Mouse (Mus musculus): ENCODE results near the gene Lrrc28. TPM values are rescaled to one million over a fixed set of nuclear protein-coding genes. Genes with fewer than 3 reads are reported as not detected.
A peak's percentile ranks its signal among the peaks of the same experiment; 100 is the strongest.

The Lrrc28 gene
- 19.5 and 21.9 TPM in 2 replicates for polyA plus RNA-seq (2016; fragmentation: Nextera tagmentation; extraction: Ambion mirVana)

DNA sequence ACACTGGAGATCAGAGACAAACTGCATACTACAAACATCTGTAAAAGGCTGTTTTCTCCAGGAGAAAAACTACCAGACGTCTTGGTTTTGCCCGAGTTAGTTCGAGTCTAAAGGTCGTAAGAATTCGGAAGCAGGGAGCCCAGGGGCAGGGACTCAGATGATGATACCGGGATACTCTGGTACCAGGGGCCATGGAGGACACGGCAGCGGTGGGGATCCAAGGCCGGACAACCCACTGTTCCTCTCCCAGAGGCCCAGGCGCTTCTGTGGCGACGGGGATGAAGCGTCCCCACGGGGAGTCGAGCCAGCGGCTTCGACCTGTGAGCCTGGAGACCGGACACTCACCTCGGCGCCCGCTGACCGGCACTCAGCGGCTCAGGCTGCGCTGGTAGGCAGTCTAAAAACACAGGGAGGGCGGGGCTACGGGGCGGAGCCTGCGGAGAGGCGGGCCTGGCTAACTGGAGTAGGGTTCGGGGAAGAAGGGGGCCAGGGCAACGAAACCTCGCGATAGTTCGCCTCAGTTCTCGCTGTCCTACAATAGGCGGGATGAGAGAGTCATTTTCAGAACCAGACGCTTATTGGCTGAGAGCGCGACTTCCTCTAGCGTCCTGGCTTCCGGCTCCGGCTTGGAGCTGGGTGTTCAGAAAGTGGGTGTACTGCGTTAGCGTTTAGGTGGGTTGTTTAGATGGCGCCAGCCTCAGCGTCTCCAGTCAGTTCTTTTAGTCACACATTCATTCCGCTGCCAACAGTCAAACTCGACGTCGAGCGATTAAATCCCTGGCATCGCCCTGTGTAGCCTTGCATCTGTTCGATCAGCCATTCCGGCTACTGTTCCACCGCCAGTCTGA, at the start of gene Lrrc28:
TSS of gene Lrrc28 (minus strand) at position 436 of the 848 bp plus-strand sequence.
- under 1% methylated on average over 55 of the region's 55 CpGs for WGBS
- Histone ChIP-seq H3K27ac (replicated peaks) (peak within 1 kb of the TSS; percentile 90), H3K4me3 (peak within 1 kb of the TSS; percentile 81), H3K4me1 (peaks cover 43% of the 10 kb centered on the region), H3K27me3 (ENCODE audit: low read depth, poor library complexity, severe bottlenecking) (no peaks in the 10 kb centered on the region), H3K36me3 (no peaks in the 10 kb centered on the region), H3K9me3 (replicated peaks) (no peaks in the 10 kb centered on the region)
- DNase-seq (ENCODE audit: low spot score) = peak; percentile 99

- peaks cover 14% of the 10 kb centered on the region for H3K36me3 ChIP-seq
- DNase-seq (ENCODE audit: low spot score) = no peak
- WGBS = 92% methylated on average over 23 of the region's 23 CpGs
- no peaks in the 10 kb centered on the region for H3K9me3 ChIP-seq (replicated peaks)
- no peak overlapping the region; the same call in 1 of the 2 replicates for H3K27ac ChIP-seq (replicated peaks)
- H3K27me3 ChIP-seq (ENCODE audit: low read depth, poor library complexity, severe bottlenecking) = no peaks in the 10 kb centered on the region
- no peaks in the 10 kb centered on the region for H3K4me1 ChIP-seq
- H3K4me3 ChIP-seq = no peak overlapping the region
Observed at GRCm38 (mm10) chr7:67692791-67693538, 47.9 kb upstream of the Lrrc28 start.

- Histone ChIP-seq H3K36me3 (peaks cover 8% of the 10 kb centered on the region), H3K4me3 (no peak overlapping the region), H3K27me3 (ENCODE audit: low read depth, poor library complexity, severe bottlenecking) (no peaks in the 10 kb centered on the region), H3K9me3 (replicated peaks) (no peaks in the 10 kb centered on the region), H3K4me1 (no peaks in the 10 kb centered on the region), H3K27ac (replicated peaks) (no peak overlapping the region)
- DNase-seq (ENCODE audit: low spot score) = no peak
- WGBS = 87% methylated on average over 3 of the region's 3 CpGs
Observed at GRCm38 (mm10) chr7:67692141-67692540, 47.1 kb upstream of the Lrrc28 start.

GRCm38 (mm10) chr7:67691036-67691435, 46.0 kb upstream of the Lrrc28 start:
- H3K27ac ChIP-seq (replicated peaks) = no peak overlapping the region
- no peaks in the 10 kb centered on the region for H3K4me1 ChIP-seq
- 85% methylated on average over 6 of the region's 6 CpGs for WGBS
- peaks cover 8% of the 10 kb centered on the region for H3K36me3 ChIP-seq
- H3K27me3 ChIP-seq (ENCODE audit: low read depth, poor library complexity, severe bottlenecking) = no peaks in the 10 kb centered on the region
- H3K4me3 ChIP-seq = no peak overlapping the region
- no peaks in the 10 kb centered on the region for H3K9me3 ChIP-seq (replicated peaks)
- DNase-seq (ENCODE audit: low spot score) = no peak

- no peak for DNase-seq (ENCODE audit: low spot score)
- Histone ChIP-seq H3K9me3 (replicated peaks) (no peaks in the 10 kb centered on the region; the same call in 1 of the 2 replicates), H3K4me3 (no peak overlapping the region), H3K36me3 (peaks cover 20% of the 10 kb centered on the region), H3K27ac (replicated peaks) (no peak overlapping the region), H3K4me1 (no peaks in the 10 kb centered on the region), H3K27me3 (ENCODE audit: low read depth, poor library complexity, severe bottlenecking) (no peaks in the 10 kb centered on the region)
- WGBS = 80% methylated on average over 7 of the region's 7 CpGs
Observed at GRCm38 (mm10) chr7:67689793-67690192, 44.7 kb upstream of the Lrrc28 start.

- DNase-seq (ENCODE audit: low spot score) = no peak
- no peaks in the 10 kb centered on the region for H3K27me3 ChIP-seq (ENCODE audit: low read depth, poor library complexity, severe bottlenecking)
- H3K9me3 ChIP-seq (replicated peaks) = no peaks in the 10 kb centered on the region; the same call in 1 of the 2 replicates
- H3K36me3 ChIP-seq = peaks cover 29% of the 10 kb centered on the region
- no peak overlapping the region for H3K4me3 ChIP-seq
- no peaks in the 10 kb centered on the region for H3K4me1 ChIP-seq
- H3K27ac ChIP-seq (replicated peaks) = no peak overlapping the region
- WGBS = 67% methylated on average over 3 of the region's 3 CpGs
Observed at GRCm38 (mm10) chr7:67688281-67688680, 43.2 kb upstream of the Lrrc28 start.

GRCm38 (mm10) chr7:67686545-67686944, 41.5 kb upstream of the Lrrc28 start:
- WGBS = 98% methylated on average over 3 of the region's 3 CpGs
- Histone ChIP-seq H3K9me3 (replicated peaks) (no peaks in the 10 kb centered on the region; the same call in 1 of the 2 replicates), H3K27ac (replicated peaks) (no peak overlapping the region), H3K27me3 (ENCODE audit: low read depth, poor library complexity, severe bottlenecking) (no peaks in the 10 kb centered on the region), H3K4me3 (no peak overlapping the region), H3K36me3 (peaks cover 38% of the 10 kb centered on the region), H3K4me1 (no peaks in the 10 kb centered on the region)
- DNase-seq (ENCODE audit: low spot score) = no peak

- Histone ChIP-seq H3K36me3 (peaks cover 70% of the 10 kb centered on the region), H3K4me1 (no peaks in the 10 kb centered on the region), H3K4me3 (no peak overlapping the region), H3K27me3 (ENCODE audit: low read depth, poor library complexity, severe bottlenecking) (no peaks in the 10 kb centered on the region), H3K9me3 (replicated peaks) (no peaks in the 10 kb centered on the region; the same call in 1 of the 2 replicates), H3K27ac (replicated peaks) (no peak overlapping the region)
- WGBS = 90% methylated on average over 16 of the region's 16 CpGs
- no peak for DNase-seq (ENCODE audit: low spot score)
Observed at GRCm38 (mm10) chr7:67683006-67683405, 37.9 kb upstream of the Lrrc28 start.

DNA sequence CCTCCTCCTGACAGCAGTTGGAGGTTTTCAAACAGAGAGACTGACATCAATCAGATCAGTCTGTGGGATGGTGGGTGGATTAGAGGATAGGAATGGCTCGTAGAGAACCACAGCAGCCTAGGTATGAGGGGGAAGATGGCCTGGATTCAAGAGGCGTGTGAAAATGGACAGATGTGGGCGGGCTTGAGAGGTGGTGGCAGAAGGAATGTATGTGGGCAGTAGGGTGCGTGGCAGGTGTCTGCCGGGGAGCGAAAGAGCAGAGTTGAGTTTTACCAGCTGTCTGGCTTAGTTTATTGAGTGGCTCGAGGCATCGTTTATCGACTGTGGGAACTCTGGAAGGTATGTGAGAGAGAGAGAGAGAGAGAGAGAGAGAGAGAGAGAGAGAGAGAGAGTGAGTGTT, 36.0 kb upstream of the Lrrc28 start:
- Histone ChIP-seq H3K4me1 (no peaks in the 10 kb centered on the region), H3K9me3 (replicated peaks) (no peaks in the 10 kb centered on the region; the same call in 1 of the 2 replicates), H3K4me3 (no peak overlapping the region), H3K36me3 (peaks cover 79% of the 10 kb centered on the region), H3K27me3 (ENCODE audit: low read depth, poor library complexity, severe bottlenecking) (no peaks in the 10 kb centered on the region), H3K27ac (replicated peaks) (no peak overlapping the region)
- 94% methylated on average over 9 of the region's 9 CpGs for WGBS
- no peak for DNase-seq (ENCODE audit: low spot score)

DNA sequence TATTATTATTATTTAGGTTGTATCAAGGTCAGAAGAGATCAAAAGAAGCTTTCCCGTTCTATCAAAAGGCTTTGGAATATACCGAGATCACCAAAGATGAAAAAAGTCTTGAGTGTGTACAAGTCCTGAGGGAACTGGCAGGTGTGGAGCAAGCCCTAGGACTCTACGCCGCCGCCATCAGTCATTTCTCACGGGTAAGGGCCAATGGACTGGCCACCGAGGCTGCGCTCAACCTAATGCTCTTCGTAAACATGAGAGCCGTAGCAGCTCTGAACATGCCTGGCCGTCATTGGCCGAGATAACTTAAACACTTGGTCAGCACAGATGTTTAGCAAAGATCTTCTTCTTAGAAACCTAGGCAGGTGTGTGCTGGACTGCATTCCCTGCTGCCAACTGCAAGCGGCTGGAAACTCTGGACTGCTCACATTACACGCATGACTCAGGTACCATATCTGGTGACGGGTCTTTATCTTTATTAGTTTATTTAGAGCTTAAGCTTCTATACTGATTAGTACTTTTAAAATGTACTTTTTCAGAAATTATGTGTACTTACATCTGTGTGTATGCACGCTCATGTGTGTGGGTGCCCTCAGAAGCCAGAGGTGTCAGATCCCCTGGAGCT, 33.9 kb upstream of the Lrrc28 start:
- Histone ChIP-seq H3K27ac (replicated peaks) (no peak overlapping the region), H3K36me3 (peaks cover 66% of the 10 kb centered on the region), H3K27me3 (ENCODE audit: low read depth, poor library complexity, severe bottlenecking) (no peaks in the 10 kb centered on the region), H3K4me1 (no peaks in the 10 kb centered on the region), H3K4me3 (no peak overlapping the region), H3K9me3 (replicated peaks) (no peaks in the 10 kb centered on the region)
- WGBS = 94% methylated on average over 16 of the region's 16 CpGs
- DNase-seq (ENCODE audit: low spot score) = no peak

GRCm38 (mm10) chr7:67673656-67674055, 28.6 kb upstream of the Lrrc28 start:
- DNase-seq (ENCODE audit: low spot score) = no peak
- peaks cover 61% of the 10 kb centered on the region for H3K36me3 ChIP-seq
- H3K27me3 ChIP-seq (ENCODE audit: low read depth, poor library complexity, severe bottlenecking) = no peaks in the 10 kb centered on the region
- H3K4me3 ChIP-seq = no peak overlapping the region
- H3K4me1 ChIP-seq = no peaks in the 10 kb centered on the region
- peaks cover 4% of the 10 kb centered on the region; the same call in 1 of the 2 replicates for H3K9me3 ChIP-seq (replicated peaks)
- WGBS = 87% methylated on average over 5 of the region's 5 CpGs
- H3K27ac ChIP-seq (replicated peaks) = no peak overlapping the region

- no peaks in the 10 kb centered on the region for H3K27me3 ChIP-seq (ENCODE audit: low read depth, poor library complexity, severe bottlenecking)
- peaks cover 4% of the 10 kb centered on the region; the same call in 1 of the 2 replicates for H3K9me3 ChIP-seq (replicated peaks)
- H3K27ac ChIP-seq (replicated peaks) = no peak overlapping the region
- H3K4me3 ChIP-seq = no peak overlapping the region
- WGBS = 19% methylated on average over 10 of the region's 10 CpGs
- H3K4me1 ChIP-seq = no peaks in the 10 kb centered on the region
- H3K36me3 ChIP-seq = peaks cover 64% of the 10 kb centered on the region
- peak; percentile 84 for DNase-seq (ENCODE audit: low spot score)
Observed at GRCm38 (mm10) chr7:67672650-67673049, 27.6 kb upstream of the Lrrc28 start.
